Mouse (Mus musculus): Measurements from ENCODE around the gene Ogfod1. TPM values are rescaled to one million over a fixed set of nuclear protein-coding genes. Genes with fewer than 3 reads are reported as not detected.

The Ogfod1 gene
- 6.0 and 6.5 TPM in 2 replicates for polyA plus RNA-seq (2015; fragmentation: Nextera tagmentation; extraction: Ambion mirVana)

DNA sequence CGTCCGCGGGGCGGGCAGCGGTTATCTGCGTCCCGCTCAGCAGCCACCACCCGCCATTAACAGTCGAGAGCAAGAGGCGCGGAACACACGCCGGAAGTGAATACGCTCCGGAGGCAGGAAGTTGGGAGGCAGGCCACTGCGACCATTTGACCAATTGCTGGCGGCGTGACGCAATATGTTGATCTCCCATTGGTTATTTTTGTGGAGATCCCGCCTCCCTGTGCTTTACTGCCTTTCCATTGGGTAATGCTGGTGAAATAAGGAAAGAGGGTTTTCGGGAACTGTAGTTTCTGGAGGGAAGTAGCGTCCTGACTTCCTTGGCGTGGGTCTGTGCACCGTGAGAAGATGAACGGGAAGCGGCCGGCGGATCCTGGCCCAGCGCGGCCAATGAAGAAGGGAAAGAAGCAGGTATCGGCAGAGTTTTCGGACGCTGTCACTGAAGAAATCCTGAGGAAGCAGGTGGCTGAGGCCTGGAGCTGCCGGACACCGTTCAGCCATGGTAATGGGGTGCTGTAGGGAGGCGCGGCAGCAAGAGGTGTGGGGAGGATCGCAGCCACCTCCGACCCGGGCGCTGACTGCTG lies at the start of gene Ogfod1, which contains the start of gene Nudt21:
Gene Ogfod1 (plus strand): TSS at position 255 of the 581 bp plus-strand sequence.
Gene Nudt21 (minus strand): TSS at position 88 of the 581 bp plus-strand sequence.

GRCm38 (mm10) chr8:94012013-94012951 lies 24.7 kb upstream of the Ogfod1 start, which contains the start of gene Amfr:
Gene Amfr, minus strand, starts transcription at chr8:94012842.

DNA sequence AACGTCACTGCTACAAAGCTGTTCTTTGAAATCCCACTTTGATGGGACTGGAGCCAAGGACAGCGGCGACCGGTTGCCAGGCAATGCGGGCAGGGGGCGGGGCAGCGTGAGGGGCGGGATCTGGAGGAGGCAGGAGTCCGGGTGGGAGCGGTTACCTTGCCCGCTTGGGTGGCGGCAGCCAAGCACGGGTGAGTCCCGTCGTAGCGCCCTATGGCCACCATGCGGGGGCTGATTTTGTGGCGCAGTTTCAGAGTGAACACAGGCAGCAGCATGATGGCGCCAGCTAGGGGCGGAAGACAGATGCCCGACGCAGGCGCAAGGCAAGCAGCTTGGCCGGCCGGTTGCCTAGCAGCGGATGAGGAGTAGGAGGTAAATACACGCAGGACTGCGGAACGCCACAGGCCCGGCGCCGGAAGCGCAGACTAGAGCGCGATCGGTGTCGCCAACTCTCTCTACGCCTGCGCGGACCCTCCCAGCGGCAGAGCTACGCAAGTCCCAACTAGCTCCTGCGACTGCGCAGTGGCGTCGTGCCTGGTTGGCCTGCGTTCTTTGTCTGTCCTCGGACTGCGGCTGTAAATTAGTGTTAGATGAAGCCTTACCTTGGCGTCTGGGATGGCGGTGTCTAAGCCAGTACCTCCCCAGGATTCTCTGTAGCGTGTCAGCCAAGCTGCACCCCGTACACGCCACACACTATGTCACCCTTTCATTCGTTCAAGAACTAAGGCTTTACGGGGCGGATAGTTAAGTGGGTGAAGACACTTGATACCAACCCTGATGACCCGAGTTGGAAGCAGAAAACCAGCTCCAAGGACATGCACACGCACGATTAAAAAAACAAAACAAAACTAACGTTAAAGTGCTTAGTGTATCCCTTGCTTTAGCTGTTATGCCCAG lies 61.3 kb downstream of the Ogfod1 start, which contains the start of gene Bbs2:
Gene Bbs2 (minus strand): TSS at position 848 of the 894 bp plus-strand sequence.

Other genes starting within 250 kb of the Ogfod1 start
- 2.4 and 2.5 TPM in 2 replicates for gene Gnao1, start 227.2 kb upstream of the Ogfod1 start, polyA plus RNA-seq (2015; fragmentation: Nextera tagmentation; extraction: Ambion mirVana)
- 45.8 and 49.6 TPM in 2 replicates for gene Amfr, start 24.4 kb upstream of the Ogfod1 start, polyA plus RNA-seq (2015; fragmentation: Nextera tagmentation; extraction: Ambion mirVana)
- gene Nudt21, start 167 bp upstream of the Ogfod1 start, polyA plus RNA-seq (2015; fragmentation: Nextera tagmentation; extraction: Ambion mirVana), result 49.1 and 53.9 TPM in 2 replicates
- 4.5 and 5.7 TPM in 2 replicates for gene Bbs2, start 61.7 kb downstream of the Ogfod1 start, polyA plus RNA-seq (2015; fragmentation: Nextera tagmentation; extraction: Ambion mirVana)
- gene Mt4, start 100.0 kb downstream of the Ogfod1 start, polyA plus RNA-seq (2015; fragmentation: Nextera tagmentation; extraction: Ambion mirVana), result 0.44 and 1.0 TPM in 2 replicates
- 8.8 and 12.0 TPM in 2 replicates for gene Mt3, start 115.4 kb downstream of the Ogfod1 start, polyA plus RNA-seq (2015; fragmentation: Nextera tagmentation; extraction: Ambion mirVana)
- gene Mt2, start 135.5 kb downstream of the Ogfod1 start, polyA plus RNA-seq (2015; fragmentation: Nextera tagmentation; extraction: Ambion mirVana), result 116 and 127 TPM in 2 replicates
- gene Mt1, start 141.9 kb downstream of the Ogfod1 start, polyA plus RNA-seq (2015; fragmentation: Nextera tagmentation; extraction: Ambion mirVana), result 290 and 376 TPM in 2 replicates
- 16.2 and 19.3 TPM in 2 replicates for gene Nup93, start 177.4 kb downstream of the Ogfod1 start, polyA plus RNA-seq (2015; fragmentation: Nextera tagmentation; extraction: Ambion mirVana)

All from skeletal muscle tissue, postnatal 0 days (tissue).